Mouse (Mus musculus) cerebellum, postnatal 25 days (tissue): ENCODE data around the gene Omt2b.
"Not testable (repeated sequence)": the region's sequence is repeated elsewhere in the genome, so short reads cannot be mapped to it uniquely, and the experiment has no call there.

Source experiments
- DNase-seq, 2 experiments: peaks; one replicate each; pipeline ENCODE4 v3.0.0; 2021; ENCODE audit warnings: mixed read lengths in 2 of 2

Omt2b gene

DNA sequence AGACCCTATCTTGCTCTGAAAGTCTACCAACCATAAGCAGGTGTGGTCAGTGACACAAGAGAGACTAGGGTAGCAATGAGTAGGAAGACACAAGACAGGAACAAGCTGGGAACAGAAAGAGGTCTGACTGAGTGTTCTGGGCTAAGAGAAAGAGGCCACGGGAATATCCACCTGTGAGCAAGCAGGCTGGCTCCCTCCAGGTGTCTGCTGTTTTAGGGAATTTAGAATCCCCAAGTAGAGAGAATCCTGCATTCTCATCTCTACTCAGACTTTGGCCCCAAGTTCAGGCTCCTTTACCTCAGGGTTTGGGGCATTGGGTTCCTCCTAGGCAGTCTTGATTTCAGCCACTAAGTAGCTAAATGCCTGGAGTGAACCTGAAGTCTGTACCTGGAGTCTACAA lies at the start of gene Omt2b:
Gene Omt2b, plus strand, starts transcription at position 301 of the 400 bp plus-strand sequence.
- DNase-seq = not testable (repeated sequence)

DNA sequence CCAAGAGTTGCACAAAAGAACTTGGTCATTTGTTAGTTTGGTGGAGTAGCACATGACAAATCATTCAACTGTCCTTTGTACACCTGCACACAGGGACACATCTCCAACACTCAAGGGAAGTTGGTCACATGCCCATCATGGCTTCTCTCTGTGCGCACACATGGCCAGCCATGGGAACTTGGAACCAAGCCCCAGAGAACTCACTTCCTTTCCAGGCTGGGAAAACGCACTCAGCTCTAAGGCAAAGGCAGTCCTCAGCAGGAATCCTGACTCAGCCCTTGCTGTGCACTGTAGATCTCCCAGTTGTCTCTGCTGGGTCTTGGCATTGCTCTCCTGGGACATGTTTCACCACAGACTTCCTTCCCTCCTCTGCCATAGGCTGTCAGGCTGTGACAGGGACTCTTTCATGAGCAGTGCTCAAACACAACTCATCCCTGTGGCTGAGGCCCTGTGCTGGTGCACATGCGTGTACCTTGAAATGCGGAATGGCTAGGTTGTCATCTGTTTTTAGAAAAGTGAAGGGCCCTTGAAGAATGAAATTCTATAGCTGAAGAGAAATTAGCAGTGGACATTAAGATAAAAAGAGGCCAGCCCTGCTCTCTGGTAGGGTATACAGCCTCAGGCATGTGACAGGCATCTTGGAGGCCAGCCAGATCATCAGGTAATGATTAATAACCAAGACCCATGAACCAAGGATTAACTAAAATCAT lies 45.2 kb upstream of the Omt2b start:
- DNase-seq = peak; percentile 11 to 39

DNA sequence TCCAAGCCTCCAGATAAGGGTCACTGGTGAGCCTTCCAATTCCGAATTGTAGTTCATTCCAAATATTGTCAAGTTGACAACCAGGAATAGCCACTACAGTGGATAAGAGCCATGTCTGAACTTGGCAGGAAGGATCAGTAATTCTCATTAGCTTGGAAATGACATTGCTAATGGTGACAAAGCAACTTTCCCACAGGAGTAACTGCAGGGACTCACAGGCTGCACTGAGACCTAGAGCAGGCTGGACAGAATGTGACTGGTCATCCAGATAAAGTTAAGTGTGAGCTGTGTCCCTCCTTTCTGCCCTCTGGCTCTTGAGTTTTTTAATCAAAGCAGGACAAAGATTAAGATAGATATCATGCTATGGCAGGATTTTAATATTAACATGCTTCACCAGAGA lies 38.3 kb upstream of the Omt2b start:
- DNase-seq = not testable (repeated sequence)

DNA sequence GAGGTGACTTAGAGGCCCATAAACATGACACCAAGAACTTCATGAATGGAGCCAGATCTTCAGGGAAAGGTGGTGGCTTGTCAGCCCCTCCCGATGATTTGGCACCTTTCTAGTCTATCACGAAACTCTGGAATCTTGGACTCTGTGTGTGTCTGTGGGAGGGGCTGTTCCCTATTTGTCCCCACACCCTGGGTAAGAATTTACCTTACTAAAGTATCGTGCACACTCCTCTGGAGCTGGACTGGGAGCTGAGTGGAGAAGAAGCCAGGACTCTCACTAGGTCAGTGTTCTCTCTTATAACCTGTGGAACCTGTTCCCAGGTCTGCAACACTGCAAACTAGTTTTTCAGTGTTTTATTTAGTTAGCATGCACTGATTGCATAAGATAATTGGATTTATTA lies 37.7 kb upstream of the Omt2b start, which contains the start of gene Gm10639:
Gene Gm10639, plus strand, starts transcription at position 201 of the 400 bp plus-strand sequence.
- not testable (repeated sequence) for DNase-seq

DNA sequence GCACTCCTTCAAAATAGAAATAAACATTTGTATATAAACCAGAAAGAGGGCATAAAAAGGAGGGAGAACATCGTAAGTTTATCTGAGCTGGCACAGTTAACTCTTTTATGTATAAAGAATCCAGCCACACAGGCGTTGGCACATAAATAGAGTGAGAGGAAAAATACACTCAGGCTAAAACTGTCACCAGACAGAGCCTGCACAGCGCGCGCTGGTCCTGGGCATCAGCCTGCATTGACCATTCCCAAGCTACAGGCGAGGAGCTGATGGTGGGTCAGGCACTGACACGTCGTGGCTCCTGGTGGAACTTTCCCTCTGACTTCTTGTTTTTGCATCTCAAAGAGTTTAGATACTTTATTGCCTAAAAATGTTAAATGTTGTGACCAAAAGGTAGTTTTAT lies 34.9 kb upstream of the Omt2b start:
- DNase-seq = not testable (repeated sequence)

DNA sequence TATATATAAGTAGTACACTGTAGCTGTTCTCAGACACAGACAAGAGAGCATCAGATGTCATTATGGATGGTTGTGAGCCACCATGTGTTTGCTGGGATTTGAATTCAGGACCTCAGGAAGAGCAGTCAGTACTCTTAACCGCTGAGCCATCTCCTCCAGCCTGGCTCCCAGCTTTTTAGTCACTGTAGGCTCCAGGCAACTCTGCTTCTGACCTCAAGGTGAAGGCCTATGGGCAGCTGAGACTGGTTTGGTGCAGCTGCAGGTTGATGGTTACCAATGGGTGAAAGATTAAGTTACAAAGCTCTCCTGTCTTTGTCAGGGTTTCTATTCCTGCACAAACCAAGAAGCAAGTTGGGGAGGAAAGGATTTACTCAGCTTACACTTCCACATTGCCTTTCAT lies 33.7 kb upstream of the Omt2b start:
- DNase-seq = not testable (repeated sequence)

DNA sequence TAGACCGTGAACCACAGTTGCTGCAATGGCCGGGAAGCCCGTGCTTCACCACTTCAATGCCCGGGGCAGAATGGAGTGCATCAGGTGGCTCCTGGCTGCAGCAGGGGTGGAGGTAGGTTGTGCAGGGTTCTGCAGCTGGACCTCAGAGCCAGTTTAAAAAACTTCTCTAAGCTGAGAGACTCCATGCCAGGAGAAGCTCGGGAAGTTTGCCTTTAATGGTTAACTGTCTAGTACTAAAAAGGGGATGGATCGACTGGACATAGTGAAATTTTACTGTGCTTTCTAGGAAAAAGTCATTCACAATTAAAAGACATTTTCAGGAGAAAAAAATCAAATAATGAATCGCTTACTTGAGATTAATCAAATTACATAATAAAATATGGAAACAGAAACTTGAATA lies 32.6 kb upstream of the Omt2b start:
- DNase-seq = not testable (repeated sequence)

DNA sequence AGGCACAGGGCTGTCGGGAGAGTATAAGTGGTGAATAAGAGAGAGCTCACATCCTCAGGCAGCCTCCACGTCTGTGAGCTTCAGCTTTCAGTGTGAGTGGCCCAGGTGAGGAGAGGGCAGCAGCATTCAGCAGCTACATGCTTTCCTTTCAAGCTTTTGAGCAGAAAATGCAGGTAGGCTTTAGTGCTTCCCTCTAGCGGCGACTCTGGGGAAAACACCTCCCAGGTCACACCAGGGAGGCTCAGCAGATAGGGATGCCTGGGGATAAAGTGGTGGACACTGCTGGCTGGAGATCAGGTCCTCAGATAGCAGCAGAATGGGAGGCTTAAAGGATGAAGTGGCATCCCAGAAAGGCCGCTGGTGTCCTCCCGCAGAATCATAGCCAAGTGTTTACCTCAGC lies 31.3 kb upstream of the Omt2b start:
- DNase-seq = peak; percentile 47 to 66

DNA sequence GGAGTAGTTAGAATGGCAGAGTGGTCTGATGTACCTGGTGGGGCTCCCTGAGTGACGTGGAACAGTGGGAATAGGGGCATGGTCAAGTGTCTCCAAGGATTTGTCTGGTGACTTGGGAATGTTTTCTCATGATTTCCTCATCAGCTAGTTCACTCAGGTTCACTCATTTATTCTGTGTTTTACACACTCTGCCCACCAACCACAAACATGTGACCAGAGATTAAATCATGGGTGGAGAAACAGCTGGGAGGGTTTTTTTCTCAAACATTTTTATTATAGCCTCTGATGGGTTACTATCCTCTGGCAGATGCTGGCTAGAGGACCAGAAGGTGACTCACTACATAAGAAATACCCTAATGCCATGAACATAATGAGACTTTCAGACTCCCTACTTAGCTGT lies 29.2 kb upstream of the Omt2b start:
- no peak for DNase-seq

DNA sequence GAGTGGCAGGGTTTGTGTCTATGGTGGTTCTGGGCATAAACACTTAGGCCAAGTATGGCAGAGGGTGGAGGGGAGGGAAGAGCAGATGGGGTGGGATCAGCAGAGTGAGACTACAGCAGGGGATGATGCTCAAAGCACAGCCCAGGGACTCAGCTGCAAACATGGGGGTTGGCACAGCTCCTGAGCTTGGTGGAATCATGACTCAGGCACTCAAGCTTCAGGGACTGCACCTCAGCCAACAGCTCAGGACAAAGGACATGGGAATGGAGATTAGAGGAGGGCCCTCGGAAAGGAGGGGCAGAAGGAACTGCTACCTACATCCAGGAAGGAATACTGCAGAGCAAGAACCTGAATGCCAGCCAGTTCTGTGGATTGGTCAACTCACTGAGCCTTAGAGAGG lies 28.2 kb upstream of the Omt2b start:
- DNase-seq = not testable (repeated sequence)

DNA sequence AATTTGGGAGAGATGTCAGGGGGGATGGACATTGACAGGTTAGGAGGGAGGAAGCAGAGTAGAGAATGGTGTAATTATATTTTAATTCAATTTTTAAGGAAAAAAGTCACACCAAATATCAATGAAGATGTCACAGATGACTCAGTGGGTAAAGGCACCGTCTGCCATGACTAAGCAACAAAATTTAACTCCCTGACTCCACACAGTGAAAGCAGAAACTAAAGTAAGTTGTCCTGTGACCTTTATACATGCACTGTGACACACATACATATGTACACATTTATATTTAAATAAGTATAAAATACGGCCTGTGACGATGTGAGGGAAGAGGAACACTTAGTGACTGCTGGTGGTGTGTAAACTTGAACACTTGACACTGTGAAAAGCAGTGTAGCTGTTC lies 19.3 kb upstream of the Omt2b start:
- not testable (repeated sequence) for DNase-seq

DNA sequence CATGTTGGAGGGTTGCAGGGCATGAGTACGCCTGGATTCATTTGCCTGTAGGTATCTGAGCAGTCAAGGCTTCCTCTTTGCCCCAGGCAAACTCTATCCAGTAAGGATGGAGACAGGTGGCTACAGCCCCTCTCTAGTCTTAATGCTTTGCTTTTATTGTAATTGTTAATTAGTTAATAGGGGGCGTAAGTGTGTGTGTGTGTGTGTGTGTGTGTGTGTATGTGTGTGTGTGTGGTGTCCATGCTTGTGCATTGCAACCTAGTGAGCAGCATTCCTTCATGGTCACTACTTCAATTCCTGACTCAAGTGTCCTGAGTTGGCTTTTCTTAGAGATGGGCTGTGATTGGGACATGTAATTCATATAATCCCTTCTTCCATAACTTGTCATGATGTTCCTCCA lies 12.7 kb upstream of the Omt2b start, which contains the start of gene Omt2a:
Gene Omt2a, minus strand, starts transcription at position 101 of the 400 bp plus-strand sequence.
- no peak for DNase-seq

DNA sequence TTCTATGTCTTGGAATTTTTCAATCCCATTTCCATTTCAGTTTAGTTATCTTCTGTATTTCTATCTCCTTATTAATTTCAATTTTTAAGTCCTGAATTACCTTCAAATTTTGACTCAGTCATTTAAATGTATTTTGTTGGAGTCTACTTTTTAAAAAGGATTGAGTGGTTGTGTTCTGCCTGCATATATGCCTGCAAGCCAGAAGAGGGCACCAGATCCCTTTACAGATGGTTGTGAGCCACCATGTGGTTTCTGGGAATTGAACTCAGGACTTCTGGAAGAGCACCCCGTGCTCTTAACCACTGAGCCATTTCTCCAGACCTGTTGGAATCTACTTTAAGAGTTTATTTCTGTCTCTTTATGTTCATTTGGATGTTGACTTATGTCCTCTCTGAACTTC lies 7.9 kb upstream of the Omt2b start:
- DNase-seq = no peak

DNA sequence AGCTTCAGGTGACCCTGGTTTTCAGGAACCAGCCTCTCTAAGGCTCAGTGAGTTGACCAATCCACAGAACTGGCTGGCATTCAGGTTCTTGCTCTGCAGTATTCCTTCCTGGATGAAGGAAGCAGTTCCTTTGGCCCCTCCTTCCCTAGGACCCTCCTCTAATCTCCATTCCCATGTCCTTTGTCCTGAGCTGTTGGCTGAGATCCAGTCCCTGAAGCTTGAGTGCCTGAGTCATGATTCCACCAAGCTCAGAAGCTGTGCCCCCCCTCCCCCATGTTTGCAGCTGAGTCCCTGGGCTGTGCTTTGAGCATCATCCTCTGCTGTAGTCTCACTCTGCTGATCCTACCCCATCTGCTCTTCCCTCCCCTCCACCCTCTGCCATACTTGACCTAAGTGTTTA lies 9.7 kb downstream of the Omt2b start:
- not testable (repeated sequence) for DNase-seq

DNA sequence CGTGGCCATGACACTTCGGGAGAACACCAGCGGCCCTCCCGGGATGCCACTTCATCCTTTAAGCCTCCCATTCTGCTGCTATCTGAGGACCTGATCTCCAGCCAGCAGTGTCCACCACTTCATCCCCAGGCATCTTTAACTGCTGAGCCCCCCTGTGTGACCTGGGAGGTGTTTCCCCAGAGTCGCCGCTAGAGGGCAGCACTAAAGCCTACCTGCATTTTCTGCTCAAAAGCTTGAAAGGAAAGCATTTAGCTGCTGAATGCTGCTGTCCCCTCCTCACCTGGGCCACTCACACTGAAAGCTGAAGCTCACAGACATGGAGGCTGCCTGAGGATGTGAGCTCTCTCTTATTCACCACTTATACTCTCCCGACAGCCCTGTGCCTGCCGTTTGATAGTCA lies 12.9 kb downstream of the Omt2b start:
- peak; percentile 37 to 62 for DNase-seq

DNA sequence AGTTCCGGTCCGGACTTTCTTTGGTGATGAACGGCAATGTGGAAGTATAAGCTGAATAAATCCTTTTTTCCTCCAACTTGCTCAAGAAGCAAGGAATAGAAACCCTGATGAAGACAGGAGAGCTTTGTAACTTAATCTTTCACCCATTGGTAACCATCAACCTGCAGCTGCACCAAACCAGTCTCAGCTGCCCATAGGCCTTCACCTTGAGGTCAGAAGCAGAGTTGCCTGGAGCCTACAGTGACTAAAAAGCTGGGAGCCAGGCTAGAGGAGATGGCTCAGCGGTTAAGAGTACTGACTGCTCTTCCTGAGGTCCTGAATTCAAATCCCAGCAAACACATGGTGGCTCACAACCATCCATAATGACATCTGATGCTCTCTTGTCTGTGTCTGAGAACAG lies 15.1 kb downstream of the Omt2b start:
- DNase-seq = not testable (repeated sequence)

DNA sequence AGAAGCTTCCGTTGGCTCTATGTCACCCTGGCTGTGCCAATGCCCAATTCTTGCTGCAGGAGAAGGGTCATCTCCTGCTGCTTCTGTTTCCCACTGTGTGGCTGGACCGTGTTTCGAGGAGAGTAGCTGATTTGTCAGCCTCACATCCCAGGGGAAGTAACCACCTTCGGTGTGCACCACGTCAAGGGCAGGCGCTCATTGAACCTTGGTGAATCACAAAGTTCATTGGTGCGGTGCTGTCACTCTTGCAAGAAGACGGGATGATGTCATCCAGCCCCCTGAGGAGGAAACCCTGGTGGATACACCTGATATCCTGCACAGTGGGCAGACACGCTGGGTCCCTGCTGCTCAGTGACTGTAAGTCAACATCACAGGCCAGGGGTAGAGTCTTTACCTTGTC lies 15.7 kb downstream of the Omt2b start:
- not testable (repeated sequence) for DNase-seq

DNA sequence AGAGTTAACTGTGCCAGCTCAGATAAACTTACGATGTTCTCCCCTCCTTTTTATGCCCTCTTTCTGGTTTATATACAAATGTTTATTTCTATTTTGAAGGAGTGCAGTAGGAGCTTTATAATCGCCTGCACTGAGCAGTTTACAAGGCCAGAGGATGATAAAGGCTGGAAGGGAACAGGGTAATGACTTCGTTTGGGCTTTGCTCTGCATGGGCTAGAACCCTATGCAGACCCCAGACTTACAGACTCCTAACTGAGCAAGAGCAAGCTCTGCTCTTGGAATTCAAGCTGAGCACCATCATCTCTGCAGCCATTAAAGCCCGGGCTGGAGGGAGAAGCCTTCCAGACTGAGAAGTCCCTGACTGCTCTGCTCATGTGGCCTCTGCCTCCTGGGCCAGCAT lies 17.8 kb downstream of the Omt2b start:
- not testable (repeated sequence) for DNase-seq

DNA sequence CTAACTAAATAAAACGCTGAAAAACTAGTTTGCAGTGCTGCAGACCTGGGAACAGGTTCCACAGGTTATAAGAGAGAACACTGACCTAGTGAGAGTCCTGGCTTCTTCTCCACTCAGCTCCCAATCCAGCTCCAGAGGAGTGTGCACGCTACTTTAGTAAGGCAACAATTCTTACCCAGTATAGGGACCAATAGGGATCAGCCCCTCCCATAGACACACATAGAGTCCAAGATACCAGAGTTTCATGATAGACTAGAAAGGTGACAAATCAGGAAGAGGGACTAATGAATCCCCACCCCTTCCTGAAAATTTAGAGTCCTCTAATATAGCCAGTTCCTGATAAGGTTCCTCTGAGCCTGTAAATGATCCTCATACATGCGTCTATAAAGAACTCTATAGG lies 19.6 kb downstream of the Omt2b start:
- DNase-seq = no peak

DNA sequence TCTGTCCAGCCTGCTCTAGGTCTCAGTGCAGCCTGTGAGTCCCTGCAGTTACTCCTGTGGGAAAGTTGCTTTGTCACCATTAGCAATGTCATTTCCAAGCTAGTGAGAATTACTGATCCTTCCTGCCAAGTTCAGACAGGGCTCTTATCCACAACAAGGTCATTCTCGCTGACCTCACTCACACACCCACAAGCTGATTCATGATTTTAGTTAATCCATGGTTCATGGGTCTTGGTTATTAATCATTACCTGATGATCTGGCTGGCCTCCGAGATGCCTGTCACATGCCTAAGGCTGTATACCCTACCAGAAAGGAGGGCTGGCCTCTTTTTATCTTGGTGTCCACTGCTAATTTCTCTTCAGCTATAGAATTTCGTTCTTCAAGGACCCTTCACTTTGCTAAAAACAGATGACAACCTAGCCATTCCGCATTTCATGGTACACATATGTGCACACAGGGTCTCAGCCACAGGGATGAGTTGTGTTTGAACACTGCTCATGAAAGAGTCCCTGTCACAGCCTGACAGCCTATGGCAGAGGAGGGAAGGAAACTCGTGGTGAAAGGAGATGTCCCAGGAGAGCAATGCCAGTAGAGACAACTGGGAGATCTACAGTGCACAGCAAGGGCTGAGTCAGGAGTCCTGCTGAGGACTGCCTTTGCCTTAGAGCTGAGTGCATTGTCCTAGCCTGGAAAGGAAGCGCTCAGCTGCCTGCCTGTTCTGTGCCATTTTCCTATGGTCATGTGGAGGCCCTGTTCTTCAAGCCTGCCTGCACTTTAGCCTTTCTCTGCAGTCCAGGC lies 21.0 kb downstream of the Omt2b start:
- not testable (repeated sequence) for DNase-seq

DNA sequence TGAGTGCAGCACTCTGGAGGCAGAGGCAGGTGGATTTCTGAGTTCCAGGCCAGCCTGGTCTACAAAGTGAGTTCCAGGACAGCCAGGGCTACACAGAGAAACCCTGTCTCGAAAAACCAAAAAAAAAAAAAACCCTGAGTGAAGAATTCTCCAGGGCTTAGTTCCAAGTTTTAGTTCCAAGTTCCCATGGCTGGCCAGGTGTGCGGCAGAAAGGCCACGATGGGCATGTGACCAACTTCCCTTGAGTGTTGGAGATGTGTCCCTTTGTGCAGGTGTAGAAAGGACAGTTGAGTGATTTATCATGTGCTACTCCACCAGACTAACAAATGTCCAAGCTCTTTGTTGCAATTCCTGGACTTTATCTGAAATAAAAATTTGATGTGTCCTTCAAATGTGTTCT lies 21.8 kb downstream of the Omt2b start:
- DNase-seq = not testable (repeated sequence)

DNA sequence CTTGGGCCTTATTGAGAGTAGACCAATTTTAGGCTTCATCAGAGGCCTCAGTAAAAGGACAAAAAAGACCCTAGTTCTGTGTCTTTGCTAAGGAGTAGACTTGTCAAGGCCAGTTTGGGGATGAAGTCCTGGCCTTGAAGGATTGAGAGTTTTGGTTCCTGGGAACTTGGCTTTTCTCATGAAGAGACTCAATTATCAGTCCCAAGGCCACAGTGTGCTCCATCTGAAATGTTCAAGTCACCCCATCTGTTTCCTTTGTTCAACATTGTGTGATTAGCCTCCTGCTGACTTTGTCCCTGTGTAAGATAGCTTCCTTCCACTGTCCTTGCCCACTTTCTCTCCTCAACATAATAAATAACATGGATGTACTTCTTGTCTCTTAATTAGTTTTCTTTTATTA lies 22.6 kb downstream of the Omt2b start:
- DNase-seq = not testable (repeated sequence)

DNA sequence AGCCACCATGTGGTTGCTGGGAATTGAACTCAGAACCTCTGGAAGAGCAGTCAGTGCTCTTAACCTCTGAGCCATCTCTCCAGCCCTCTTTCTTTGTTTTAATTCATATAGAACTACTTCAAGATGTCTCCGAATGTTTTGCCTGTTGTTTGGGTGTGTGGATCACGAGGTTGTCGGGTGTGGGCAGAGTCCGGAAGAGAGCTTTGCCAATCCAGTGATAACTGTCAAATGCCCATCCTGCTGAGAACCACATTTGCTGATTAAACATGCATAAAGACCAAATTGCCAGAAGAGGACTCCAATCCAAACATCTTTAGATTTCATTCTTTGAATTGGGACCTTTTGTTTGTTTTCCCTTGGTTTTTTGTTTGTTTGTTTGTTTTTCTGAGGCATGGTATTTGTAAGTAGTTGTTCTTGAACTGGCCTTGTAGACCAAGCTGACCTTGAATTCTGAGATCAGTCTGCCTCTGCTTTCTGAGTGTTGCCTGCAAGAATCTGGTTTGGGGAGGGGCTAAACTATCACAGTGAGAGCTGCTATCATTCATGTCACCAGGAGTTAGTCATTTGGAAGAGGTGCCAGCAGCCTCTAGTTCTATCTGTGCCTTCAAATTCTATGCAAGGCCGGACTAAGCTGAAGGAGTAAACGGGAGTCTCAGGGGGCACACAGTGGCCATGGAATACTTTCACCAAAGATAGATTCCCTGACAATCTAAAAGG lies 24.3 kb downstream of the Omt2b start:
- DNase-seq = no peak
